Mouse (Mus musculus): Measurements from ENCODE around the gene Rex1bd. TPM values are rescaled to one million over a fixed set of nuclear protein-coding genes. Genes with fewer than 3 reads are reported as not detected.

Rex1bd gene
- polyA plus RNA-seq, 1 experiment, result 189 TPM

DNA sequence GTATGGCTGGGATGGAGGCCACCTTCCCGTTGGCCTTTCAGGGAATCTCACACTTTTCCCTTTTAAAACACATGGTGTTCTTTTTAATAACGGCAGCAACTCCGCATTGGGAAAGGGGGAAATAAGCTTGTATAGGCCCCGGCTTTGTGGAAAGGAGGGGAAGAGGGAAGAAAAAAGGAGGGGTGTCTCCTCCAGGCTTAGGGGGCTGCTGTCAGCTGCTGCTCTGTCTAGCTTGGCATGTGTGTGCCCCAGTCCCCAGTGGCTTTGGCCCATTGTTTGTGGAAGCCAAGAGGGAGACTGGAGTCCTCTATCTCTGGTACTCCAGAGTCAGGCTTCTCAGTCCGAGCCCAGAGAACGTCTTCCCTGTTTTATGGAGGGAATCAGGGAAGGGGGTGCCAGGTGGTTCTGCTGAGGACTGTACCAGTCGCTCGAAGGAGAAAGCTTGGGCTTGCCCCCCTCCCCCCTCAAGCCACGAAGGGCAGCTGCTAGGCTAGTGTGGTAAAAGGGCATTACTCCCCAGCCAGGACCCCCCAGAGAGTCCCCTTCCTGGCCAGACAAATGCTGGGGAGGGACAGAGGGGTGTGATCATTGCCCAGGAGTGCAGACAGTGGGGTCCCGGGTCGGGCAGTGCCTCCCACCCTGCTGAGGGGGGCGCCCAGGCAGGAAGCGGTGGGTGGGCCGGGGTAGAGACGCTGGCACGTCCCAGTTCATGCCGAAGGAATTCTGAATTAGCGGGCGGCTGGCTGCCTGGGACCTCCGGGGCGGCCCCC is 11.4 kb downstream of the Rex1bd start:
- 38% methylated on average over 19 of the region's 21 CpGs for WGBS
- TF ChIP-seq CTCF (IDR thresholded peaks at IDR 0.05; ENCODE audit: borderline replicate concordance, insufficient read depth, low read depth, low read length) (no peak), POLR2A (IDR thresholded peaks at IDR 0.05; ENCODE audit: borderline replicate concordance, insufficient read depth, low read length) (no peak)
- DNase-seq, result no peak
- peaks cover 1% of the 10 kb centered on the region; the same call in 1 of the 2 replicates for H3K27me3 ChIP-seq (ENCODE audit: control insufficient read depth, insufficient read depth, low read length)
- H3K4me3 ChIP-seq (replicated peaks; ENCODE audit: insufficient read depth, low read depth, low read length), result no peak overlapping the region
- H3K27ac ChIP-seq (ENCODE audit: insufficient read depth, low read length), result no peak overlapping the region
- peaks cover 9% of the 10 kb centered on the region; the same call in 1 of the 2 replicates for H3K4me1 ChIP-seq (ENCODE audit: control insufficient read depth, insufficient read depth, low read length)

- peaks cover 9% of the 10 kb centered on the region; the same call in 1 of the 2 replicates for H3K4me1 ChIP-seq (ENCODE audit: control insufficient read depth, insufficient read depth, low read length)
- TF ChIP-seq CTCF (IDR thresholded peaks at IDR 0.05; ENCODE audit: borderline replicate concordance, insufficient read depth, low read depth, low read length), result no peak
- TF ChIP-seq POLR2A (IDR thresholded peaks at IDR 0.05; ENCODE audit: borderline replicate concordance, insufficient read depth, low read length), result no peak
- no peak for DNase-seq
- no peak overlapping the region for H3K27ac ChIP-seq (ENCODE audit: insufficient read depth, low read length)
- WGBS, result 20% methylated on average over 28 of the region's 28 CpGs
- no peak overlapping the region for H3K4me3 ChIP-seq (replicated peaks; ENCODE audit: insufficient read depth, low read depth, low read length)
- peaks cover 1% of the 10 kb centered on the region; the same call in 1 of the 2 replicates for H3K27me3 ChIP-seq (ENCODE audit: control insufficient read depth, insufficient read depth, low read length)
These were observed 12.1 kb downstream of the Rex1bd start for GRCm38 (mm10) chr8:70494416-70494945.

- WGBS, result 2% methylated on average over 47 of the region's 47 CpGs
- Histone ChIP-seq H3K4me1 (ENCODE audit: control insufficient read depth, insufficient read depth, low read length) (peaks cover 13% of the 10 kb centered on the region), H3K27ac (ENCODE audit: insufficient read depth, low read length) (no peak overlapping the region), H3K27me3 (ENCODE audit: control insufficient read depth, insufficient read depth, low read length) (peaks cover 1% of the 10 kb centered on the region; the same call in 1 of the 2 replicates), H3K4me3 (replicated peaks; ENCODE audit: insufficient read depth, low read depth, low read length) (no peak overlapping the region)
- DNase-seq, result no peak
- no peak for TF ChIP-seq POLR2A (IDR thresholded peaks at IDR 0.05; ENCODE audit: borderline replicate concordance, insufficient read depth, low read length)
- TF ChIP-seq CTCF (IDR thresholded peaks at IDR 0.05; ENCODE audit: borderline replicate concordance, insufficient read depth, low read depth, low read length), result no peak
These were observed 12.7 kb downstream of the Rex1bd start for GRCm38 (mm10) chr8:70493692-70494415.

GRCm38 (mm10) chr8:70492664-70493640 is 13.6 kb downstream of the Rex1bd start, which contains the start of gene Crlf1:
TSS of gene Crlf1 (plus strand) at chr8:70493158.
- no peak within 1 kb of the TSS for H3K27ac ChIP-seq (ENCODE audit: insufficient read depth, low read length)
- H3K4me1 ChIP-seq (ENCODE audit: control insufficient read depth, insufficient read depth, low read length), result peaks cover 16% of the 10 kb centered on the region
- TF ChIP-seq POLR2A (IDR thresholded peaks at IDR 0.05; ENCODE audit: borderline replicate concordance, insufficient read depth, low read length), result no peak
- TF ChIP-seq CTCF (IDR thresholded peaks at IDR 0.05; ENCODE audit: borderline replicate concordance, insufficient read depth, low read depth, low read length), result no peak
- peak within 1 kb of the TSS; percentile 2 for H3K4me3 ChIP-seq (replicated peaks; ENCODE audit: insufficient read depth, low read depth, low read length)
- H3K27me3 ChIP-seq (ENCODE audit: control insufficient read depth, insufficient read depth, low read length), result peaks cover 1% of the 10 kb centered on the region; the same call in 1 of the 2 replicates
- DNase-seq, result peak in 1 of 2 experiments; percentile 26
- WGBS, result 2% methylated on average over 86 of the region's 93 CpGs

DNA sequence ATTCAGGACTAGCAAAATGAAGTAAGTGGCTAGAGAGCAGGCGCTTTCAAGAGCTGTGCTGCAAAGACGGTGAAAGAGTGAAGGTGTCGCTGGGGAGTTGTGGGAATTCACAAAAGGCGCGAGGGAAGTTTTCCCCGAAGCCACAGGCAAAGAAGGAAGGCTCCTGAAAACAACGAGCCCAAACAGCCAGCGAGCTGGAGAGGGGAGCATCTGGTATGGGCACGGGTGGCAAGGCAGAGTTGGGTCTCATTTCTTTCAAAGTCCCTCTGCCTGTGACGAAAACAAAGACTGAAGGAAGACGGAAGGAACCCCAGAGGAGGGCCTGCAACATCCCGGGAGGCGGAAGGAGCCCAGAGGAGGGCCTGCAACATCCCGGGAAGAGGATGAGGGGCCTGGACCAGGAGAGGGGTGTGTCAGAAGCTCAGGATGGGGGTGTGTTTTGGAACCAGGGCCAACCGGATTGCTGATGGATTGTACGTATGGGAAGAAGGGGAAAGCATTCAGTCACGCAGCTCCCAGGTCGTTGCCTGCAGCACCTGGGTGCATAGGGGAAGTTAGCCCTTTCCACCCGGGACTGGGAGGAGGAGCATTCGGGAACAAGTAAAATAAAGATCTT is 15.6 kb downstream of the Rex1bd start:
- WGBS, result 41% methylated on average over 20 of the region's 20 CpGs
- Histone ChIP-seq H3K4me3 (replicated peaks; ENCODE audit: insufficient read depth, low read depth, low read length) (no peak overlapping the region), H3K27me3 (ENCODE audit: control insufficient read depth, insufficient read depth, low read length) (peaks cover 1% of the 10 kb centered on the region; the same call in 1 of the 2 replicates), H3K4me1 (ENCODE audit: control insufficient read depth, insufficient read depth, low read length) (peaks cover 16% of the 10 kb centered on the region), H3K27ac (ENCODE audit: insufficient read depth, low read length) (no peak overlapping the region)
- TF ChIP-seq CTCF (IDR thresholded peaks at IDR 0.05; ENCODE audit: borderline replicate concordance, insufficient read depth, low read depth, low read length), result no peak
- no peak for TF ChIP-seq POLR2A (IDR thresholded peaks at IDR 0.05; ENCODE audit: borderline replicate concordance, insufficient read depth, low read length)
- DNase-seq, result no peak

GRCm38 (mm10) chr8:70490061-70490879 is 16.3 kb downstream of the Rex1bd start:
- no peak overlapping the region for H3K4me3 ChIP-seq (replicated peaks; ENCODE audit: insufficient read depth, low read depth, low read length)
- DNase-seq, result no peak
- 51% methylated on average over 10 of the region's 10 CpGs for WGBS
- peaks cover 20% of the 10 kb centered on the region for H3K4me1 ChIP-seq (ENCODE audit: control insufficient read depth, insufficient read depth, low read length)
- no peak overlapping the region for H3K27ac ChIP-seq (ENCODE audit: insufficient read depth, low read length)
- peaks cover 1% of the 10 kb centered on the region; the same call in 1 of the 2 replicates for H3K27me3 ChIP-seq (ENCODE audit: control insufficient read depth, insufficient read depth, low read length)
- no peak for TF ChIP-seq POLR2A (IDR thresholded peaks at IDR 0.05; ENCODE audit: borderline replicate concordance, insufficient read depth, low read length)
- no peak for TF ChIP-seq CTCF (IDR thresholded peaks at IDR 0.05; ENCODE audit: borderline replicate concordance, insufficient read depth, low read depth, low read length)
